Mouse (Mus musculus): ENCODE measurements around the gene Pkp1.

GRCm38 (mm10) chr1:135856070-135856469 lies 62.9 kb downstream of the Pkp1 start:
- TF ChIP-seq POLR2A (IDR thresholded peaks at IDR 0.05; ENCODE audit: extremely low read depth, insufficient read depth, low read length) (no peak), CTCF (IDR thresholded peaks at IDR 0.05; ENCODE audit: low read depth, low read length) (no peak)

All from liver, adult 2 months (tissue).